ENCODE assay signal across 9 mouse cellular contexts in the genomic region with DNA sequence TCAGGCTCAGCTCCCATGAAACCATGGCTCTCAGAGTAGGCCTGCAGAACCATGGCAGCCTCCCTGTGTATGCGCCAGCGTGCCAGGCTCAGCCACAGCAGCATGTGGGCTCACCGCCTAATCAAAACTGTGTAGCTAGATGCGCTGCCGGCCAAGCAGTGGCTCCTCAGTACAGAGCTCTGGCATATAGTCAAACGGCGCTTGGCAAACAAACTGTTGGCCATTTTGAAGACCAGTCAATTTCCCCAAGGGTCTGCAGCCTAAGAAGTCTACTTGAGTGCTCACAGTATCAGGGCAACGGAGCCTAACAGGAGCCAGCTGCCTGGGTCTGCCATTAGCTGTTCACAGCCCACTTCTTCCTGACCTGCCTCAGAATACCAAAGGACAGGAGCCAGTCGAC.
DNase-seq lines count a peak whose midpoint lies in the region; ATAC-seq and TF ChIP-seq lines count a peak whose summit lies in the region.
"Had no signal": no experiment of that assay in that cellular context is flagged by ENCODE, and none has a peak within 500 bp of the region (broad histone marks: within the 10 kb centered on the region; RNA-seq: fewer than 3 reads in every experiment).

No protein-coding gene starts in this region.

- H3K27ac ChIP-seq in hindbrain, embryonic 13.5 days: peak overlapping the region; percentile 3; the same call in 1 of the 2 replicates
- H3K27ac ChIP-seq in hindbrain, embryonic 10.5 days: no peak overlapping the region
- no peak overlapping the region for H3K27ac ChIP-seq in left cerebral cortex, adult 2 months
- no peak overlapping the region for H3K27ac ChIP-seq in intestine, embryonic 15.5 days

- no peak overlapping the region for H3K4me3 ChIP-seq in hindbrain, embryonic 13.5 days
- H3K4me3 ChIP-seq in hindbrain, embryonic 10.5 days: no peak overlapping the region
- no peak overlapping the region for H3K4me3 ChIP-seq in left cerebral cortex, adult 2 months
- H3K4me3 ChIP-seq in intestine, embryonic 15.5 days (replicated peaks): no peak overlapping the region

- H3K36me3 ChIP-seq in hindbrain, embryonic 13.5 days: peaks cover 33% of the 10 kb centered on the region
- 0 out of 2 replicates have a peak, but pooled peaks cover 9% of the 10 kb centered on the region for H3K36me3 ChIP-seq in hindbrain, embryonic 10.5 days
- H3K36me3 ChIP-seq in intestine, embryonic 15.5 days: no peaks in the 10 kb centered on the region

- no peaks in the 10 kb centered on the region for H3K27me3 ChIP-seq in hindbrain, embryonic 13.5 days
- no peaks in the 10 kb centered on the region for H3K27me3 ChIP-seq in hindbrain, embryonic 10.5 days (ENCODE audit: insufficient read depth, poor library complexity, severe bottlenecking)
- H3K27me3 ChIP-seq in intestine, embryonic 15.5 days (replicated peaks): no peaks in the 10 kb centered on the region

- no peak overlapping the region for H3K9ac ChIP-seq in hindbrain, embryonic 13.5 days
- no peak overlapping the region for H3K9ac ChIP-seq in intestine, embryonic 15.5 days

- peaks cover 7% of the 10 kb centered on the region; the same call in 1 of the 2 replicates for H3K4me1 ChIP-seq in hindbrain, embryonic 13.5 days (replicated peaks)
- 0 out of 2 replicates have a peak, but pooled peaks cover 4% of the 10 kb centered on the region for H3K4me1 ChIP-seq in hindbrain, embryonic 10.5 days (replicated peaks)
- H3K4me1 ChIP-seq in intestine, embryonic 15.5 days (replicated peaks): peaks cover under 1% of the 10 kb centered on the region; the same call in 1 of the 2 replicates

- no peak for TF ChIP-seq CTCF in left cerebral cortex, adult 2 months (IDR thresholded peaks at IDR 0.05)

- intact Hi-C loops in left cerebral cortex, adult 2 months (cut with DNase I): no loop called here

- DNase-seq in hindbrain, embryonic 10.5 days (ENCODE audit: low spot score): no peak
- peak; percentile 42 for DNase-seq in brain, embryonic 18.5 days (ENCODE audit: low read depth, low spot score)
- peak; percentile 82 for DNase-seq in cerebellum, adult 9-11 months
- peak; percentile 35 to 48 for DNase-seq in left cerebral cortex, adult 2 months (ENCODE audit: extremely low spot score in 1 of 2, low spot score in 2 of 2)
- DNase-seq in urinary bladder, postnatal 25 days (ENCODE audit: low spot score): no peak
- DNase-seq: gastrocnemius, postnatal 14 days had no signal

- H3K9me3 ChIP-seq in hindbrain, embryonic 13.5 days: no peaks in the 10 kb centered on the region
- H3K9me3 ChIP-seq in hindbrain, embryonic 10.5 days: no peaks in the 10 kb centered on the region
- no peaks in the 10 kb centered on the region for H3K9me3 ChIP-seq in intestine, embryonic 15.5 days

- H3K4me2 ChIP-seq in hindbrain, embryonic 13.5 days: no peak overlapping the region
- H3K4me2 ChIP-seq in intestine, embryonic 15.5 days (replicated peaks): no peak overlapping the region

- 88% methylated on average over 9 of the region's 9 CpGs for WGBS in hindbrain, embryonic 13.5 days
- WGBS in hindbrain, embryonic 10.5 days: 96% methylated on average over 9 of the region's 9 CpGs
- 84% methylated on average over 9 of the region's 9 CpGs for WGBS in intestine, embryonic 15.5 days

- ATAC-seq in hindbrain, embryonic 13.5 days (ENCODE audit: low FRiP score): 0 out of 2 replicates have a peak, but pooled peaks have one; percentile 24
- no peak for ATAC-seq in granulocyte monocyte progenitor cell, adult 5-6 weeks (replicated peaks; ENCODE audit: poor library complexity, severe bottlenecking)
- no peak for ATAC-seq in intestine, embryonic 15.5 days

Comparison
In these comparisons a context has a peak if more than half of its experiments do, and no peak if none do; other contexts are left out.
1. DNase-seq: peak in brain, embryonic 18.5 days (single experiment), cerebellum, adult 9-11 months (single experiment) and left cerebral cortex, adult 2 months (2 of 2); none in hindbrain, embryonic 10.5 days (single experiment) and urinary bladder, postnatal 25 days (single experiment).